Mouse (Mus musculus): ENCODE measurements around the gene Slc25a10.

Gene Slc25a10

GRCm38 (mm10) chr11:120484265-120484981 lies 7.2 kb upstream of the Slc25a10 start, which contains the start of gene Mrpl12:
Gene Mrpl12 (plus strand): TSS chr11:120484613.
- peak; percentile 94 for DNase-seq (ENCODE audit: low read depth, low spot score)

- peak; percentile 11 for DNase-seq (ENCODE audit: low read depth, low spot score)
Measured at GRCm38 (mm10) chr11:120485251-120485650, 6.4 kb upstream of the Slc25a10 start.

DNA sequence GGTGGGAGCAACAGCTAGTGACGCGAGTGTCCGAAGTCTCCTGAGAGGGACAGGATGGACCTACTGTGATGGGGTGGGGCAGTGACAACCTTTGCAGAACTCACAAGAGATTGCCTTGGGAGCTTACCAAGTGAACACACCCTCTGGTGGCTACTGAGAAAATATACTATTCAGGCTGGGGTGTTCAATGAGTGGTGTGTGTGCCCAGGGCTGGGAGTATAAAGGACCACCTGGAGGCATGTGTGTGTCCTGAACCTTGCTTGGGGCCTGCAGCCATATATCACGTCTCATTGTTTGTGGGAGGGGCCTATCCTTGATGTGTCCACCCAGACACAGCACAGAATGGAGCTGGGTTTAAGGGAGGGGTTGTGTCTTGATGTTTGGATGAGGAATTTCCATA lies 3.1 kb upstream of the Slc25a10 start:
- no peak for DNase-seq (ENCODE audit: low read depth, low spot score)

- DNase-seq (ENCODE audit: low read depth, low spot score) = peak; percentile 81
Measured at GRCm38 (mm10) chr11:120489054-120489761, 2.4 kb upstream of the Slc25a10 start.

GRCm38 (mm10) chr11:120490291-120491046 lies 1.2 kb upstream of the Slc25a10 start:
- DNase-seq (ENCODE audit: low read depth, low spot score) = no peak

GRCm38 (mm10) chr11:120492024-120492877 lies 611 bp downstream of the Slc25a10 start:
- peak; percentile 64 for DNase-seq (ENCODE audit: low read depth, low spot score)

DNA sequence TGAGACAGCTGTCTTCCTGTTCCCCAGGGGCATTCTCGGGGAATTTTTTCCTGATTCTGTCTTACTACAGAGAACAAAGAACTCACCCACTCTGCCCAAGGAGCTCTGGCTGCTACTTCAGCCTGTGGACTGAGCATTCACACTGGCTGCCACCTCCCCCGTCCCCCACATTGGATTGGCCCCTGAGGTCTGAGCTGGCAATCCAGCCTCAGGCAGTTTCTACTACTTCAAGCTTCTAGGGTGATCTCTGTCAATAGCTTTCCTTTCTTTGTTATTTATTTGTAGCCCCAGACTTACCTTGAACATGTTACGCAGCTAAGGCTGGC lies 1.2 kb downstream of the Slc25a10 start:
- DNase-seq (ENCODE audit: low read depth, low spot score) = no peak

DNA sequence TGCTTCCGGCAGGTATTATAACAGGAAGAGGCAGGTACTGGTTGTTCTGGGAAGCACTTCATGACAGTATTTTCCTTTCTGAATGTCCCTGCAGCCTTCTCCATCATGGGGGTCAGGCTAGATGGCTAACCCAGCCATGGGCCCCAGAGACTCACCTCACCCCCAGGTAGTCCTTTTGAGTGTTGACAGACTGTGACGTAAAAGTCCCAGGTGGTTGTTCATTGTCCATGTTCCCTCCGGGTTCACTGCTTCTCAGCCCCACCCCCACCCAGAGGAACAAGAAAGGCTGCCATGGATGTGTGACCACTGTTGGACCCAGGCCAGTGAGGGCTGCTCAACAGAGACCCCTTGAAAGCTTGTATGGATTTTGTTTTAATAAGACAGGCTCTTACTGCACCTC lies 1.7 kb downstream of the Slc25a10 start:
- DNase-seq (ENCODE audit: low read depth, low spot score) = no peak

GRCm38 (mm10) chr11:120493911-120494310 lies 2.3 kb downstream of the Slc25a10 start:
- no peak for DNase-seq (ENCODE audit: low read depth, low spot score)

DNA sequence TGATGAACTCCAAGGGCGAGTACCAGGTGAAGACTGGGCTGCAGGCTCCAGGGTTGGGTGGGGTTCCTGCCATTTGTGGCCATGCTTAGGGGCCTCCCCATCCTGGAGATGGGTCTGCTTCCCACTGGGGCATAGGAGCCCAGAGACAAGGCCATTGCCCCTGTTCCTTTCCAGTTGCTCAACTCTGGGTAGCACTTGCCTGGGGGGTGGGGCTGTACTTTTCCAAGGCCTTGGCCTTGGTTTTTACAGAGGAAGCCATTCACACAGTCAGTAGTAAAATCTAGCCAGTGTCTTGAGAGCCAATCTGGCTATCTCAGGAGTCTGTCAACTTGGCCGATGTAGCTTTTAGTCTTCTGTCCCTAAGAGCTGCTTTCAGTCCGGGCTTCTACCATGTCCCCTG lies 5.8 kb downstream of the Slc25a10 start:
- DNase-seq (ENCODE audit: low read depth, low spot score) = no peak

- no peak for DNase-seq (ENCODE audit: low read depth, low spot score)
Measured at GRCm38 (mm10) chr11:120498226-120498625, 6.6 kb downstream of the Slc25a10 start.

DNA sequence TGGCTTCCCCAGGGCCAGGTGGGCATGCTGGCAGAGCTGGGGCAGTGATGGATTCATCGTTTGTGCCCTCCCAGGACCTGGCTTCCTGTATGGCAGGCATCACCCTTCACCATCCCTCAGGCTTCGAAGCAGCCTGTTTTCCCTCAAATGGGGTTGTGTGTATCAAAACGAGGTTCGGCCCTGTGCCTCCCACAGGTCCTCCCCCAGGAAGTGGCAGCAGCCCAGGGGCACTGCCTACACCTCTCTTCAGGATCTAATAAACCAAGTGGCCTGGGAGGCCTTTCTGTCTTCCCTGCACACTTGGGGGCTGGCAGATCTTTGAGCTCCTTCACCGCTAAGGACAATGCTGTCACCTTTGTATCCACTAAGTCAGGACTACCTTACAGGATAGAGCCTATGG lies 7.3 kb downstream of the Slc25a10 start:
- no peak for DNase-seq (ENCODE audit: low read depth, low spot score)

- DNase-seq (ENCODE audit: low read depth, low spot score) = no peak
Measured at GRCm38 (mm10) chr11:120499894-120500293, 8.3 kb downstream of the Slc25a10 start.

DNA sequence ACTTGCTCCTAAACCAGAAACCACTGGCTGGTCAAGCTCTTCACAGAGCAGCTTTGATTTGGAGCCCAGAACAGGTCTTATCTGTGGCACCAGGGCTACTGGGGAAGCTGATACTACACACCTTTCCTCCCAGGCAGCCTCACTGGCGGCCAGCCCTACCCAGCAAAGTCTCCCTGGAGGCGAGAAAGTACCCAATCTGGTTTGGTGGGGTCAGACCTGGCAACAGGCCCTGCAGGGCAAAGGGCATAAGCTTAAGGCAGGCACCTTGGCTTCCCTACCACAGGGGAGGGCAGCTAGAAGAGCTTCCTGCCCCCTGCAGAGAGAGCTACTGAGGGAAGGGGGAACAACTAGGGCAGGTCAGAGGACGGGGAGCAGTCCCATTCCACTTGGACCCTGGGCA lies 8.7 kb downstream of the Slc25a10 start:
- no peak for DNase-seq (ENCODE audit: low read depth, low spot score)

DNA sequence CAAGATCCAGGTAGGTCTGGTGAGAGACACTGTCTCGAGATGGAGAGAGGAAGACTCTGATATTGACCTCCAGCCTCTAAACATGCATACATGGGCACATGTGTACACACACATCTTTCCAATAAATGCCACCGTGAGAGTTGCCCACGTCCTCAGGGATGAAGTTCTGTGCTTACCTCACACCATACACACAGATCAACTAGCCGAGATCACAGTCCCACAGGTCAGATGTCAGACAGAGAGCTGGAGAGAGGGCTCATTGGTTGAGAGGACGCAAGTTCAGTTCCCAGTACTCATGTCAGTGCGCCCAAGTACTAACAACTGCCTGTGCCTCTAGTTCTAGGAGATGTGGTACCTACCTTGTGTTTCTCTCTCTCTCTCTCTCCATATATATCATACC lies 9.4 kb downstream of the Slc25a10 start:
- DNase-seq (ENCODE audit: low read depth, low spot score) = no peak

DNA sequence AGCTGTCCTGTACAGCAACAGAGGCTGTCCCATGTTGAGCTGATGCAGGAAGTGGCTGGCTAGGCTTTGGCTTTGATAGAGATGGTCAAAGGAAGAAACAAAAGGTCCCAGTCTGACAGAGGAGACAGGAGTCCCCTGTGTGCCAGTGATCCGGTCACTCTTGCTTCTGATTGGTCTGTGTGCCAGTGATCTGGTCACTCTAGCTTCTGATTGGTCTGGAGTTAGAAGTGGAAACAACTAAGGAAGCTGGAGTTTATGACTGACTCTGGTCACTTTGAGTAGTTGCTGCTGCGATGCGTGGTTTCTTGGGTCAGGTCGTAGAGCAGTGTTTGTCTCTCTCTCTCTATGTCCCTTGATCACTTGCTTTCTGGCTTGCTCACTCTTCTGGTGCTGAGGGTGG lies 10.1 kb downstream of the Slc25a10 start:
- no peak for DNase-seq (ENCODE audit: low read depth, low spot score)

DNA sequence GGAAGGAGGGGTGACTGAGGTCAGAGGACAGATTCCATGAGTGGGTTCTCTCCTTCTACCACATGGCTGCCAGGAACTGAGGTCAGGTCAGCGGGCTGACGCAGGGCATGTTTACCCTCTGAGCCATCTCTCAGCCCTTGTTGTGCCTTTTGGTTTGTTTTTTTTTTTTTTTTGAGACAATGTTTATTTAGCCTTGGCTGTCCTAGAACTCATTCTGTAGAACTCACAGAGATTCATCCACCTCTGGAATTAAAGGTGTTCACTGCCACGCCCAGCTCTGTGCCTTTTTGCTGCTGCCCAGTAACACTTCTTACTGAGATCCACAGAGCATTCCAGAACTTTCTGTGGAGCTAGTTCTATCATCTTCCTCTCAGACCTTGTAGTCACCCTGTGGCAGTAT lies 14.0 kb downstream of the Slc25a10 start:
- DNase-seq (ENCODE audit: low read depth, low spot score) = no peak

GRCm38 (mm10) chr11:120506899-120507298 lies 15.3 kb downstream of the Slc25a10 start:
- peak; percentile 26 for DNase-seq (ENCODE audit: low read depth, low spot score)

DNA sequence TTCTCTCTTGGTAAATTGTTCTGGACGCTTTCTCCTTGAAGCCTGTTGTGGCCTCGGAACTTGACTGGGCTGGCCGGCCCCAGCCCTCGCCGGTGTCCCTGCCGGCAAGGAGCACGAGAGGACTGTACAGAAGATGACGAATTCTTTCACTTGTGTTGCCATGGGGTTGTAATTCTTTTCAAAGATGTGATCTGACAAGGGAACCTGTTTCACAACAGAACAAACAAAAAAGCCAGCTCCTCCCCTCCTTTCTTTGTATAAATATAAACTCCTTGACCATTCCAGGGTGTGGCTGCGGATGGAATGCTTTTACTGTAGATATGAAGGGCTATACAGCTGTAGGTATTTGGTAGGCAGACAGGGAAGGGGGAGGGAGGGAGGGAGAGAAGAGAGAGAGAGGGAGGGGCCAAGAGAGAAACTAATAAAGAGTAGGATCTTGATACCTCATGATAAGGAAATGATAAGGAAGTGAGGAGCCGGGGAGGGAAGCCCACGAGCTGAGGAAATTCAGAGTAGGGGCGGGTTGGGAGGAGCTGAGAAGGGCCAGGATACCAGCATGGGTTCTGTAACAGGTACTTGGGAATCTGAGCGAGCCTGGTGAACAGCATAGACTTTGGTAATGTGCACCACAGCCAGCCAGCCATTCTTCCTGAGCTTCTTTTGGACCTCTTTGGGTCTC lies 16.1 kb downstream of the Slc25a10 start:
- DNase-seq (ENCODE audit: low read depth, low spot score) = no peak

DNA sequence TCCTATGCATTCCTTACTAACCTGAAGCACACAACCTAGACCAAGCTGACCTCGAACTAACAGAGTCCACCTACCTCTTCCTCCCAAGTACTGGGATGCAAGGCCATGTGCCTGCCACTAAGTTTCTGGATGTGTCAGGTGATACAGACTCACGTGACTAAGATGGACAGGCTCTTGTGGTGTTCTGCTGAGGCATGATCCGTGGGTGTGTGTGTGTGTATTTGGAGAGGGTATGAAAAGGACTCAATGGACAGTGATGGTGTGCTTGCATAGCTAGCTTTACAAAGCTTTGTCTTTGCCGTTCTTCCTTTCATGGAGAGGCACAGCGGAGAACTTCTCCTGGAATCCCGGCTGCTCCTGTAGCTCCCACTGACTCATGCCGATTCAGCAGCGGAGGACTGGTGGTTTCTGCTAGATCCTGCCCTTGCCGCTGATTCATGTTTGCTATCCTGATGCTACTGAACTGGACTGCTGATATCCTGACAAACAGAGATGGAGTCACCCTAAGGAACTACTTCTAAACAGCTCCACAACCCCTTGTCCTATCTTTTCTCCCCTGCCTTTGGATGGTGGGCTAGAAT lies 16.7 kb downstream of the Slc25a10 start:
- no peak for DNase-seq (ENCODE audit: low read depth, low spot score)

DNA sequence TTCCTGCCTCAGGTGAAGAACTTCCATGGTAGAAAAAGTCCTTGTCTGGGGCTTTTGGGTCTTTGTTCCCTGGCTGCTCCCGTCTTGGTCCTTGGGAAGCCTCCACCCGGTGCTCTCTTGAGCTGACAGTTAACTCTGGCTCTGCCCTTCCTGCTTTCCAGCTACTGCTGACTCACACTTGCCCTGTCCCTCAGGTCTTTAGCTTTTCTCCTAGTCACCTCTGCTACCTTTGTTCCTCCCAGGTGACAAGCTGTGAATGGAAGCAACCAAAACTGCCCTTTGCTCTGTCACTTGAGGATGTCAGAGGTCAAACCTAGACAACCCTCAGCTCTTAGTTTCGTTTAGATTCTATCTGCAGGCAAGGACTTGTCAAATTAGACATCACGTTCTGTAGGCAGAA lies 18.3 kb downstream of the Slc25a10 start:
- DNase-seq (ENCODE audit: low read depth, low spot score) = peak; percentile 19

Measured in CD4-positive helper T cell, adult 2 months (primary cell).